Mouse (Mus musculus) liver, embryonic 11.5 days (tissue): ENCODE results near the gene Elob. TPM values are rescaled to one million over a fixed set of nuclear protein-coding genes. Genes with fewer than 3 reads are reported as not detected.

Experiments
- ATAC-seq: fragments of 200-750 bp; cut with Nextera tagmentation; replicated peaks from 2 replicates; pipeline ENCODE4 v1.8.0; 2017; ENCODE audit warnings: moderate number of reproducible peaks, mild to moderate bottlenecking, moderate TSS enrichment, moderate library complexity; ENCODE audit not compliant: low FRiP score
- DNase-seq: peaks from one replicate; pipeline ENCODE4 v3.0.0-alpha.2; 2017; ENCODE audit warnings: low spot score
- H3K27ac ChIP-seq: fragments of 300-500 bp; sonication (generic); 2 replicates; pipeline ENCODE4 v1.5.1; 2014; ENCODE audit warnings: mild to moderate bottlenecking, low read depth, low read length, control low read depth
- H3K27me3 ChIP-seq: fragments of 300-500 bp; sonication (generic); replicated peaks from 2 replicates; pipeline ENCODE4 v1.6.1; 2014; ENCODE audit warnings: low read length, mixed read lengths; ENCODE audit not compliant: control insufficient read depth, insufficient read depth
- H3K36me3 ChIP-seq: fragments of 300-500 bp; sonication (generic); 2 replicates; pipeline ENCODE4 v1.6.1; 2014; ENCODE audit warnings: mild to moderate bottlenecking, low read length, moderate library complexity, mixed read lengths; ENCODE audit not compliant: control insufficient read depth, insufficient read depth
- H3K4me1 ChIP-seq: fragments of 300-500 bp; sonication (generic); replicated peaks from 2 replicates; pipeline ENCODE4 v1.6.1; 2014; ENCODE audit warnings: low read length, mixed read lengths; ENCODE audit not compliant: control insufficient read depth, insufficient read depth
- H3K4me2 ChIP-seq: fragments of 300-500 bp; sonication (generic); 2 replicates; pipeline ENCODE4 v1.6.1; 2014; ENCODE audit warnings: mild to moderate bottlenecking, control low read depth, moderate library complexity
- H3K4me3 ChIP-seq: fragments of 300-500 bp; sonication (generic); 2 replicates; pipeline ENCODE4 v1.5.1; 2014; ENCODE audit warnings: low read depth, low read length, control low read depth
- H3K9ac ChIP-seq: fragments of 300-500 bp; sonication (generic); 2 replicates; pipeline ENCODE4 v1.6.1; 2014; ENCODE audit warnings: low read depth, low read length, control low read depth
- H3K9me3 ChIP-seq: fragments of 300-500 bp; sonication (generic); 2 replicates; pipeline ENCODE4 v1.6.1; 2016; ENCODE audit warnings: low read length, inconsistent platforms, mixed read lengths; ENCODE audit not compliant: control insufficient read depth
- WGBS: fragments of 180-500 bp; shearing (Covaris S2); extraction: QIAGEN DNeasy Blood & Tissue Kit; methylation state at CpG from one replicate; pipeline ENCODE4 v1.1.7; 2014; 5-methylcytosine and 5-hydroxymethylcytosine counted together
- microRNA-seq: library from miRNA; unstranded; fragments of <30 nt; microRNA quantifications from one replicate; pipeline ENCODE4, GENCODE M21; 2017; ENCODE audit warnings: borderline number of aligned reads
- polyA plus RNA-seq: library from polyadenylated mRNA; unstranded; fragments of >200 nt; fragmentation: Nextera tagmentation; extraction: Ambion mirVana; gene quantifications from 2 replicates; pipeline ENCODE4 v1.2.1, GENCODE M21; 2014

Gene Elob
- polyA plus RNA-seq, 1 experiment from 2014 or later: 795 TPM

DNA sequence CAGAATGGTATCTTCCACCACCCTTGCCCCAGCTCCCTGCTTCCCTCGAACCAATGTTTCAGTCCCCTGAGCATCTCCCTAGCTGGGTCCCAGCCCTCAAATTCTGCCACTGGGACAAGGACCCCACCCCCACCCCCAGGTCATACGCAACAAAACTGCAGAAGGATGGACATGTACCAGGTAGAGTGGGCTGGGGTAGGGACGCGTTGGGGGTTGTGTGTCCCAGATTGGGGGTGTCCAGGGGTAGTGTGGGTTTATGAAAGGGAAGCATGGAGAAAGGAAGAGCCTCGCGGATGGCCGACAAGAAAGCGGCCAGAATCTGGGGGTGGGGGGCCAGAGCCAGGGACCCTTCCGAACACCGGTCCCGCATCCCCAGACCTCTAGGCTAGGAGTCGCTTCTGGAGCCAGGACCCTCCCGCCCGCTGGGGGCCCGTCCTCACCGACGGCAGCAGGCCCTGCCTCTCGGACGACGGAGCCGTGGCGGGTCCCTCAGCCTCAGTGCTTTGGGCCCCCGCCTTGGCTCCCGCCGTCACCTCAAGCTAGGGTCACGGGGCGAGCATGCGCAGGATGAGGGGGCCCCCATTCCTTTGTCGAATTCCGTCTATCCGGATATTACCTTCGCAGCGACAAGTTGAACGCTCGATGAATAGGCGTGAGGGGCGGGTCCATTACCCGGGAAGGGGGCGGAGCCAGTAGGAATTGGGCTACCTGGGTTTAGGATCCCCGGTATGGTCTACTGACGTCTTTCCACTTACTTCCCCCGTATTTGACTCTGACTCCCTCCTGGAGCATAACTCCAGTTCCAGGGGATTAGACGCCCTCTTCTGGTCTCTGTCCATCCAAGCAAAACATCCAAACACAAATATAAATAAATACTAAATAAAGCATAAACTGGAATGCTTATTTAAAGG lies 43.1 kb downstream of the Elob start, which contains the start of gene Flywch2:
Flywch2 (minus strand) TSS at position 521 of the 911 bp plus-strand sequence.
- Histone ChIP-seq H3K4me3 (peak within 1 kb of the TSS; percentile 60), H3K4me2 (peak within 1 kb of the TSS; percentile 97), H3K27ac (no peak within 1 kb of the TSS), H3K9ac (peak within 1 kb of the TSS; percentile 70), H3K27me3 (no peaks in the 10 kb centered on the region), H3K4me1 (peaks cover 10% of the 10 kb centered on the region), H3K9me3 (no peaks in the 10 kb centered on the region), H3K36me3 (no peaks in the 10 kb centered on the region)
- 4% methylated on average over 43 of the region's 43 CpGs for WGBS
- ATAC-seq (peak; percentile 61), DNase-seq (peak; percentile 69)

- H3K9ac ChIP-seq: no peak overlapping the region
- H3K4me2 ChIP-seq: no peak overlapping the region
- H3K27me3 ChIP-seq: no peaks in the 10 kb centered on the region
- H3K27ac ChIP-seq: no peak overlapping the region
- H3K9me3 ChIP-seq: no peaks in the 10 kb centered on the region
- no peaks in the 10 kb centered on the region for H3K4me1 ChIP-seq
- DNase-seq (no peak), ATAC-seq (no peak)
- H3K4me3 ChIP-seq: no peak overlapping the region
- no peaks in the 10 kb centered on the region for H3K36me3 ChIP-seq
These were observed 45.6 kb downstream of the Elob start for GRCm38 (mm10) chr17:23783352-23783751.

DNA sequence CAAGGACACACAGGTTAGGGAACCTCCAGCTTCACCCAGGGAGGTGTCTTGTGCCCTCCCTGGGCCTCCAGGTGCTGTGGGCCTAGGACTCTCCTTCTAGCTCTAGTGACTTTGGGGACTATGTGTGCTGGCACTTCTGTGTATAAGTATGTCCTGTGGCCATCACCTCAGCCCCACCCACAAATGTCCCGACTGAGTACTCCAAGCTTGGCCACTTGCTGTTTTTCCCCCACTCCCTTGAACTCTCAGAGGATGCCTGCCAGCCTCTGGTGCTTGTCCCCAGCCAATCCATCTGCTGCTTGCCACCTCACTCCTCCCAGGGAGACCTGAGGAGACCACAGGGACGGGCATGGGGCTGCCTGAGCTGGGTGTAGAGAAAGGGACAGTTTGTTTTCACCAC lies 50.5 kb downstream of the Elob start:
- H3K9me3 ChIP-seq: no peaks in the 10 kb centered on the region
- no peaks in the 10 kb centered on the region for H3K4me1 ChIP-seq
- no peak overlapping the region for H3K4me2 ChIP-seq
- no peaks in the 10 kb centered on the region for H3K36me3 ChIP-seq
- no peaks in the 10 kb centered on the region for H3K27me3 ChIP-seq
- H3K27ac ChIP-seq: no peak overlapping the region
- ATAC-seq (no peak), DNase-seq (no peak)
- no peak overlapping the region for H3K9ac ChIP-seq
- 48% methylated on average over 2 of the region's 2 CpGs for WGBS
- no peak overlapping the region for H3K4me3 ChIP-seq

DNA sequence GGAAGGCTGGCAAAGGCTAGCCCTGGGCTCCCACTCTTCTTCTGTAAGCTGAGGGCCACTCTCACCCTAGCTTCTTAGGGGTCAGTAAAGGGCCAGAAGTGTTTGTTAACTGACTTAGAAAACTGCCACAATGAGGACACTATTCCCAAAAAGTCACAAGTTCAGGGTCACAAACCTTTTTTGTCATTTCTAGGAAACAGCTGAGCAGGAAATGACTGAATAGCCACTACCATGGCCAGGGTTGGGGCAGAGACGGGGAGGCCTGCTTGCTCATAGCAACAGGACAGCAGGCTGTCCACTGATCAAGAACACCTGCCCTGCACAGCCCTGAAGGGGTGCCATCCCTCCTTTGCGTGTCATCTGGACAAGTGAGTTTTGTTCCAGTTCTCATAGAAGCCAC lies 51.8 kb downstream of the Elob start:
- no peak overlapping the region for H3K27ac ChIP-seq
- WGBS: 73% methylated on average over 2 of the region's 2 CpGs
- ATAC-seq (no peak), DNase-seq (no peak)
- H3K9ac ChIP-seq: no peak overlapping the region
- H3K4me2 ChIP-seq: no peak overlapping the region
- H3K36me3 ChIP-seq: no peaks in the 10 kb centered on the region
- no peak overlapping the region for H3K4me3 ChIP-seq
- no peaks in the 10 kb centered on the region for H3K27me3 ChIP-seq
- no peaks in the 10 kb centered on the region for H3K4me1 ChIP-seq
- no peaks in the 10 kb centered on the region for H3K9me3 ChIP-seq

DNA sequence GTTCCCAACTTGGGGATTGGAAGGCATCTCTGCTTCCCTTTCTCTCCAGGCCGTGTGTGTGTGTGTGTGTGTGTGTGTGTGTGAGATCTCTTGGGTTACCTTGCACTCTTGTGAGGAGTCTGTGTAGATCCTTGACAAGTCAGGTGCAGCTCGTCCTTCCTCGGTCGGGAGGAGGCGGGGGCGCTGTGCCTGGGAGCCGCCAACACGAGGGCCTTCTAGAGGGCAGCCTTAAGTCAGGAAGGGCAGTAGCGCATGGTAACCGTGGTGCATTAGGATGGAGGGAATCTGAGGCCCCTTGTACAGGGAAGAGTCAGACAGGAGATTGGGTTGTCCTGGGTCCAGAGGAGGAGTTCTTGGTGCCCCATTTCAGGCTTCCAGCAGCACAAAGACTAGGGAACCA lies 52.7 kb downstream of the Elob start:
- no peak for DNase-seq
- ATAC-seq: no peak
- Histone ChIP-seq H3K27ac (no peak overlapping the region), H3K9ac (no peak overlapping the region), H3K36me3 (no peaks in the 10 kb centered on the region), H3K9me3 (no peaks in the 10 kb centered on the region), H3K4me2 (no peak overlapping the region), H3K4me1 (0 out of 2 replicates have a peak, but pooled peaks cover 2% of the 10 kb centered on the region), H3K27me3 (no peaks in the 10 kb centered on the region), H3K4me3 (no peak overlapping the region)
- WGBS: 84% methylated on average over 10 of the region's 10 CpGs

Small RNAs within 50 kb of the gene (microRNA-seq; reads per million reads assigned to microRNA genes)
- gene Mir5125: 1.1 reads per million

Other genes with a start within 250 kb of the Elob start
- 5.6 and 6.3 TPM in 2 replicates for gene Zfp13, start 229.6 kb downstream of the Elob start, polyA plus RNA-seq
- gene Zscan10, start 228.3 kb downstream of the Elob start, polyA plus RNA-seq: 0.12 and 0.25 TPM in 2 replicates
- 0.27 TPM in 1 of 2 replicates, not detected in the other for gene Mmp25, start 183.9 kb downstream of the Elob start, polyA plus RNA-seq
- gene Bicdl2, start 168.6 kb downstream of the Elob start, polyA plus RNA-seq: 0.37 TPM in 1 of 2 replicates, not detected in the other
- 36.5 and 36.6 TPM in 2 replicates for gene Hcfc1r1, start 155.5 kb downstream of the Elob start, polyA plus RNA-seq
- gene Thoc6, start 155.3 kb downstream of the Elob start, polyA plus RNA-seq: 48.9 and 50.7 TPM in 2 replicates
- gene Tnfrsf12a, start 151.7 kb downstream of the Elob start, polyA plus RNA-seq: 7.9 and 9.5 TPM in 2 replicates
- 9.9 and 11.4 TPM in 2 replicates for gene Cldn6, start 149.9 kb downstream of the Elob start, polyA plus RNA-seq
- gene Cldn9, start 145.1 kb downstream of the Elob start, polyA plus RNA-seq: 0.49 and 0.56 TPM in 2 replicates
- 0.11 TPM in 1 of 2 replicates, not detected in the other for gene 1520401A03Rik, start 106.4 kb downstream of the Elob start, polyA plus RNA-seq
- gene Pkmyt1, start 102.8 kb downstream of the Elob start, polyA plus RNA-seq: 51.5 and 60.2 TPM in 2 replicates
- 10.4 and 11.4 TPM in 2 replicates for gene Paqr4, start 88.3 kb downstream of the Elob start, polyA plus RNA-seq
- 0.60 and 0.73 TPM in 2 replicates for gene Kremen2, start 83.3 kb downstream of the Elob start, polyA plus RNA-seq
- gene Flywch1, start 57.5 kb downstream of the Elob start, polyA plus RNA-seq: 39.1 and 42.3 TPM in 2 replicates
- gene Flywch2, start 43.1 kb downstream of the Elob start, polyA plus RNA-seq: 9.4 and 10.6 TPM in 2 replicates
- 355 and 398 TPM in 2 replicates for gene Srrm2, start 38.6 kb downstream of the Elob start, polyA plus RNA-seq
- not detected in 2 replicates for gene Prss33, start 6.9 kb upstream of the Elob start, polyA plus RNA-seq
- not detected in 2 replicates for gene Prss32, start 14.7 kb upstream of the Elob start, polyA plus RNA-seq
- gene Prss41, start 15.0 kb upstream of the Elob start, polyA plus RNA-seq: 0.84 and 1.2 TPM in 2 replicates
- not detected in 2 replicates for gene Prss21, start 38.9 kb upstream of the Elob start, polyA plus RNA-seq
- not detected in 2 replicates for gene Dcpp1, start 51.7 kb upstream of the Elob start, polyA plus RNA-seq
- gene Dcpp2, start 51.7 kb upstream of the Elob start, polyA plus RNA-seq: not detected in 2 replicates
- gene Dcpp3, start 88.3 kb upstream of the Elob start, polyA plus RNA-seq: not detected in 2 replicates
- not detected in 2 replicates for gene Sbp, start 112.5 kb upstream of the Elob start, polyA plus RNA-seq
- not detected in 2 replicates for gene Sbpl, start 126.1 kb upstream of the Elob start, polyA plus RNA-seq
- not detected in 2 replicates for gene Prss30, start 151.4 kb upstream of the Elob start, polyA plus RNA-seq
- 0.21 TPM in 1 of 2 replicates, not detected in the other for gene Prss22, start 169.0 kb upstream of the Elob start, polyA plus RNA-seq
- gene Prss27, start 209.0 kb upstream of the Elob start, polyA plus RNA-seq: not detected in 2 replicates
- 43.0 and 46.8 TPM in 2 replicates for gene Kctd5, start 244.3 kb upstream of the Elob start, polyA plus RNA-seq